Mouse (Mus musculus): ENCODE results near the gene Olfr447. TPM values are rescaled to one million over a fixed set of nuclear protein-coding genes. Genes with fewer than 3 reads are reported as not detected.

Gene Olfr447
- polyA plus RNA-seq (2012; rRNA removed) (not detected in 2 replicates), polyA plus RNA-seq (2014; fragmentation: Nextera tagmentation; extraction: Ambion mirVana) (not detected in 2 replicates)

GRCm38 (mm10) chr6:42908578-42908977, at the start of gene Olfr447:
Gene Olfr447 (plus strand): TSS chr6:42908878.
- DNase-seq (ENCODE audit: low read depth in 3 of 3, low spot score in 3 of 3) (no peak), ATAC-seq (ENCODE audit: insufficient read depth) (no peak)
- no peak within 1 kb of the TSS for H3K27ac ChIP-seq
- H3K9ac ChIP-seq (replicated peaks) = no peak within 1 kb of the TSS
- H3K4me2 ChIP-seq (ENCODE audit: low read depth) = no peak within 1 kb of the TSS
- no peaks in the 10 kb centered on the region for H3K36me3 ChIP-seq (replicated peaks; ENCODE audit: control insufficient read depth, insufficient read depth, low read depth)
- H3K9me3 ChIP-seq (ENCODE audit: control insufficient read depth, low read length) = no peaks in the 10 kb centered on the region
- no peaks in the 10 kb centered on the region for H3K27me3 ChIP-seq (ENCODE audit: control insufficient read depth, insufficient read depth, low read length)
- H3K4me3 ChIP-seq (ENCODE audit: insufficient read depth in 1 of 2, low read depth in 2 of 2, low read length in 2 of 2) = no peak within 1 kb of the TSS
- no peaks in the 10 kb centered on the region for H3K4me1 ChIP-seq (replicated peaks; ENCODE audit: control insufficient read depth in 2 of 2, insufficient read depth in 2 of 2, low read length in 1 of 2)
- TF ChIP-seq CTCF (IDR thresholded peaks at IDR 0.05; ENCODE audit: low read depth) = no peak
- no peak for TF ChIP-seq EP300 (IDR thresholded peaks at IDR 0.05; ENCODE audit: low read depth)

GRCm38 (mm10) chr6:42860222-42860819, 48.4 kb upstream of the Olfr447 start:
- Histone ChIP-seq H3K4me2 (ENCODE audit: low read depth) (no peak overlapping the region), H3K27ac (no peak overlapping the region), H3K4me1 (replicated peaks; ENCODE audit: control insufficient read depth in 2 of 2, insufficient read depth in 2 of 2, low read length in 1 of 2) (no peaks in the 10 kb centered on the region), H3K27me3 (ENCODE audit: control insufficient read depth, insufficient read depth, low read length) (no peaks in the 10 kb centered on the region), H3K9me3 (ENCODE audit: control insufficient read depth, low read length) (no peaks in the 10 kb centered on the region), H3K9ac (replicated peaks) (no peak overlapping the region), H3K4me3 (ENCODE audit: insufficient read depth in 1 of 2, low read depth in 2 of 2, low read length in 2 of 2) (no peak overlapping the region), H3K36me3 (replicated peaks; ENCODE audit: control insufficient read depth, insufficient read depth, low read depth) (no peaks in the 10 kb centered on the region)
- peak; percentile 1 to 3 (median 1) for DNase-seq (ENCODE audit: low read depth in 3 of 3, low spot score in 3 of 3)
- TF ChIP-seq EP300 (IDR thresholded peaks at IDR 0.05; ENCODE audit: low read depth) = no peak
- peak; percentile 53; the same call in 1 of the 2 replicates for TF ChIP-seq CTCF (IDR thresholded peaks at IDR 0.05; ENCODE audit: low read depth)
- 10% methylated on average over 4 of the region's 4 CpGs for WGBS (ENCODE audit: insufficient replicate concordance)
- ATAC-seq (ENCODE audit: insufficient read depth) = no peak

- no peak for TF ChIP-seq CTCF (IDR thresholded peaks at IDR 0.05; ENCODE audit: low read depth)
- TF ChIP-seq EP300 (IDR thresholded peaks at IDR 0.05; ENCODE audit: low read depth) = no peak
- WGBS (ENCODE audit: insufficient replicate concordance) = 61% methylated on average over 3 of the region's 3 CpGs
- Histone ChIP-seq H3K27ac (no peak overlapping the region), H3K9me3 (ENCODE audit: control insufficient read depth, low read length) (no peaks in the 10 kb centered on the region), H3K4me1 (replicated peaks; ENCODE audit: control insufficient read depth in 2 of 2, insufficient read depth in 2 of 2, low read length in 1 of 2) (no peaks in the 10 kb centered on the region), H3K9ac (replicated peaks) (no peak overlapping the region), H3K4me2 (ENCODE audit: low read depth) (no peak overlapping the region), H3K4me3 (ENCODE audit: insufficient read depth in 1 of 2, low read depth in 2 of 2, low read length in 2 of 2) (no peak overlapping the region), H3K36me3 (replicated peaks; ENCODE audit: control insufficient read depth, insufficient read depth, low read depth) (no peaks in the 10 kb centered on the region), H3K27me3 (ENCODE audit: control insufficient read depth, insufficient read depth, low read length) (no peaks in the 10 kb centered on the region)
- no peak for DNase-seq (ENCODE audit: low read depth in 3 of 3, low spot score in 3 of 3)
- ATAC-seq (ENCODE audit: insufficient read depth) = no peak
Measured at GRCm38 (mm10) chr6:42869695-42870094, 39.0 kb upstream of the Olfr447 start.

GRCm38 (mm10) chr6:42876323-42876722, 32.4 kb upstream of the Olfr447 start:
- no peak for DNase-seq (ENCODE audit: low read depth in 3 of 3, low spot score in 3 of 3)
- TF ChIP-seq EP300 (IDR thresholded peaks at IDR 0.05; ENCODE audit: low read depth) (no peak), CTCF (IDR thresholded peaks at IDR 0.05; ENCODE audit: low read depth) (no peak)
- Histone ChIP-seq H3K27me3 (ENCODE audit: control insufficient read depth, insufficient read depth, low read length) (no peaks in the 10 kb centered on the region), H3K27ac (no peak overlapping the region), H3K4me3 (ENCODE audit: insufficient read depth in 1 of 2, low read depth in 2 of 2, low read length in 2 of 2) (no peak overlapping the region), H3K4me1 (replicated peaks; ENCODE audit: control insufficient read depth in 2 of 2, insufficient read depth in 2 of 2, low read length in 1 of 2) (no peaks in the 10 kb centered on the region), H3K36me3 (replicated peaks; ENCODE audit: control insufficient read depth, insufficient read depth, low read depth) (no peaks in the 10 kb centered on the region), H3K9me3 (ENCODE audit: control insufficient read depth, low read length) (no peaks in the 10 kb centered on the region), H3K9ac (replicated peaks) (no peak overlapping the region), H3K4me2 (ENCODE audit: low read depth) (no peak overlapping the region)
- no peak for ATAC-seq (ENCODE audit: insufficient read depth)

GRCm38 (mm10) chr6:42890141-42890540, 18.5 kb upstream of the Olfr447 start, which contains the start of gene Olfr448:
Gene Olfr448 (plus strand): TSS chr6:42890441.
- Histone ChIP-seq H3K4me1 (replicated peaks; ENCODE audit: control insufficient read depth in 2 of 2, insufficient read depth in 2 of 2, low read length in 1 of 2) (no peaks in the 10 kb centered on the region), H3K4me2 (ENCODE audit: low read depth) (no peak within 1 kb of the TSS), H3K27ac (no peak within 1 kb of the TSS), H3K27me3 (ENCODE audit: control insufficient read depth, insufficient read depth, low read length) (no peaks in the 10 kb centered on the region), H3K9ac (replicated peaks) (no peak within 1 kb of the TSS), H3K9me3 (ENCODE audit: control insufficient read depth, low read length) (no peaks in the 10 kb centered on the region), H3K4me3 (ENCODE audit: insufficient read depth in 1 of 2, low read depth in 2 of 2, low read length in 2 of 2) (no peak within 1 kb of the TSS), H3K36me3 (replicated peaks; ENCODE audit: control insufficient read depth, insufficient read depth, low read depth) (no peaks in the 10 kb centered on the region)
- ATAC-seq (ENCODE audit: insufficient read depth) (no peak), DNase-seq (ENCODE audit: low read depth in 3 of 3, low spot score in 3 of 3) (no peak)
- TF ChIP-seq EP300 (IDR thresholded peaks at IDR 0.05; ENCODE audit: low read depth) (no peak), CTCF (IDR thresholded peaks at IDR 0.05; ENCODE audit: low read depth) (no peak)
- WGBS (ENCODE audit: insufficient replicate concordance) = 74% methylated on average over 1 of the region's 1 CpGs

Measured in liver, embryonic 14.5 days (tissue).